Mouse (Mus musculus): Measurements from ENCODE around the gene Pard3b.

GRCm38 (mm10) chr1:61850471-61850870, 211.8 kb downstream of the Pard3b start:
- TF ChIP-seq POLR2A (IDR thresholded peaks at IDR 0.05; ENCODE audit: control insufficient read depth, extremely low read depth, insufficient read depth, low read length, poor library complexity) = no peak
- no peak for TF ChIP-seq CTCF (IDR thresholded peaks at IDR 0.05; ENCODE audit: borderline replicate concordance, control insufficient read depth, extremely low read depth, insufficient read depth, low read length, poor library complexity)

Data from thymus, adult 2 months (tissue).